Mouse (Mus musculus): ENCODE results near the gene Car12. TPM values are rescaled to one million over a fixed set of nuclear protein-coding genes. Genes with fewer than 3 reads are reported as not detected.

Car12 gene
- total and polyA plus RNA-seq, 3 experiments = 16.4 to 38.0 (median 34.6) TPM

Other genes starting within 250 kb of the Car12 start
- gene Fbxl22, start 199.1 kb upstream of the Car12 start, total RNA-seq (2012; rRNA removed) = 0.34 and 0.63 TPM in 2 replicates
- gene Fbxl22, start 199.1 kb upstream of the Car12 start, total RNA-seq (2014; rRNA removed) = 0.05 and 0.19 TPM in 2 replicates
- gene Fbxl22, start 199.1 kb upstream of the Car12 start, polyA plus RNA-seq (2012; ENCODE audit: insufficient read length, low read depth) = 0.18 and 0.21 TPM in 2 replicates
- gene Usp3, start 120.5 kb upstream of the Car12 start, total RNA-seq (2012; rRNA removed) = 19.0 and 24.4 TPM in 2 replicates
- 36.6 and 40.8 TPM in 2 replicates for gene Usp3, start 120.5 kb upstream of the Car12 start, total RNA-seq (2014; rRNA removed)
- 39.5 and 50.9 TPM in 2 replicates for gene Usp3, start 120.5 kb upstream of the Car12 start, polyA plus RNA-seq (2012; ENCODE audit: insufficient read length, low read depth)
- gene Aph1b, start 81.8 kb downstream of the Car12 start, total RNA-seq (2012; rRNA removed) = 0.46 and 0.93 TPM in 2 replicates
- gene Aph1b, start 81.8 kb downstream of the Car12 start, total RNA-seq (2014; rRNA removed) = 0.68 and 0.92 TPM in 2 replicates
- 0.23 and 0.91 TPM in 2 replicates for gene Aph1b, start 81.8 kb downstream of the Car12 start, polyA plus RNA-seq (2012; ENCODE audit: insufficient read length, low read depth)
- gene Gm10647, start 83.4 kb downstream of the Car12 start, total RNA-seq (2012; rRNA removed) = not detected in 2 replicates
- not detected in 2 replicates for gene Gm10647, start 83.4 kb downstream of the Car12 start, total RNA-seq (2014; rRNA removed)
- not detected in 2 replicates for gene Gm10647, start 83.4 kb downstream of the Car12 start, polyA plus RNA-seq (2012; ENCODE audit: insufficient read length, low read depth)
- gene Aph1c, start 121.0 kb downstream of the Car12 start, total RNA-seq (2012; rRNA removed) = 0.34 and 0.89 TPM in 2 replicates
- gene Aph1c, start 121.0 kb downstream of the Car12 start, total RNA-seq (2014; rRNA removed) = 0.07 TPM in 1 of 2 replicates, not detected in the other
- gene Aph1c, start 121.0 kb downstream of the Car12 start, polyA plus RNA-seq (2012; ENCODE audit: insufficient read length, low read depth) = 0.10 and 0.53 TPM in 2 replicates
- 12.2 and 14.0 TPM in 2 replicates for gene Rab8b, start 206.0 kb downstream of the Car12 start, total RNA-seq (2012; rRNA removed)
- gene Rab8b, start 206.0 kb downstream of the Car12 start, total RNA-seq (2014; rRNA removed) = 28.0 and 31.1 TPM in 2 replicates
- 23.6 and 26.1 TPM in 2 replicates for gene Rab8b, start 206.0 kb downstream of the Car12 start, polyA plus RNA-seq (2012; ENCODE audit: insufficient read length, low read depth)
- 593 and 709 TPM in 2 replicates for gene Rps27l, start 232.4 kb downstream of the Car12 start, total RNA-seq (2012; rRNA removed)
- gene Rps27l, start 232.4 kb downstream of the Car12 start, total RNA-seq (2014; rRNA removed) = 1,628 and 1,755 TPM in 2 replicates
- 694 and 715 TPM in 2 replicates for gene Rps27l, start 232.4 kb downstream of the Car12 start, polyA plus RNA-seq (2012; ENCODE audit: insufficient read length, low read depth)